Mouse (Mus musculus) spleen, postnatal 4 days (tissue): Measurements from ENCODE around the gene Abl1.
"Not testable (repeated sequence)": the region's sequence is repeated elsewhere in the genome, so short reads cannot be mapped to it uniquely, and the experiment has no call there.

Experiments used
- DNase-seq, 2 experiments: peaks; one replicate each; pipeline ENCODE4 v3.0.0; 2022; ENCODE audit warnings: low spot score in 2 of 2

The Abl1 gene

DNA sequence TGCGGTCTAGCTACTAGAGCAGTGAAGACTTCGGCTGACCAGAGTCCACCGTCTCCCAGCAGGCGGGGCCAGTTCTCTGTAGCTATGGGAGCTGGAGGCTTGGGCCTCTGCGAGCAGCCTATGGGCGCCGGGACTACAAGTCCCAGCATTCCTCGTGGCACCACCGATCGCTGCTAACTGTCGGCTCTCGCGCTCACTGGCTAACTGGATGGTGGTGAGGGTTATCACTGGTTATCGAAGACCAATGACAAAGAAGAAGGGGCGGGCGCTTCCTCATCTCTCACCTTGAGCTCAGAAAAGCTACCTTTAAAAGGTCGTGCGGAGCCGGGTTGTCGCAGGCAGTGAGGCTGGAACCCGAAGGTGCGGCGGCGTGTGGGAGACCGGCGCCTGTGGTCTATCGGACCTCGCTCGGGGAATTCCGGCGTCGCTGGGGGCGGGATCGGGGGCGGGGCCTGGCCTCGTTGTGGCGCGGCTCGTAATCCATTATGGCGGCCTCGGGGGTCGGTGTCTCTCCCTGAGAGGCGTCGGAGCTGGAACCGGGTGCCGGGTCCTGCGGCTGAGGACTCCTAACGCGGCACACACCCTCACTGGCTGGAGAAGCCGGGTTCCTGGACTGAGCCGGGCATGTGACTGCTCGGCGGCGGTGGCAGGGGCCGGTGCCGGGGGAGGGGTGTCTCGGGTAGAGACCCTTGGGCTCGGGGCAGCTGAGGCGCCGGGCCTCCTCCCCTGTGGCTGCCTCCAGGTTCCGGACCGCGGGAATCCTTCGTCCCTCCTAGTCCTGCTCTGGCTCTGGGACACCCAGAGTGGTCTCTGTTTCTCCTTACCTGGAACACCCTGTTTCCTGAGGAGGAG lies at the start of gene Abl1:
Gene Abl1 (plus strand): TSS at position 303 of the 852 bp plus-strand sequence.
- DNase-seq = peak; percentile 91 to 92

DNA sequence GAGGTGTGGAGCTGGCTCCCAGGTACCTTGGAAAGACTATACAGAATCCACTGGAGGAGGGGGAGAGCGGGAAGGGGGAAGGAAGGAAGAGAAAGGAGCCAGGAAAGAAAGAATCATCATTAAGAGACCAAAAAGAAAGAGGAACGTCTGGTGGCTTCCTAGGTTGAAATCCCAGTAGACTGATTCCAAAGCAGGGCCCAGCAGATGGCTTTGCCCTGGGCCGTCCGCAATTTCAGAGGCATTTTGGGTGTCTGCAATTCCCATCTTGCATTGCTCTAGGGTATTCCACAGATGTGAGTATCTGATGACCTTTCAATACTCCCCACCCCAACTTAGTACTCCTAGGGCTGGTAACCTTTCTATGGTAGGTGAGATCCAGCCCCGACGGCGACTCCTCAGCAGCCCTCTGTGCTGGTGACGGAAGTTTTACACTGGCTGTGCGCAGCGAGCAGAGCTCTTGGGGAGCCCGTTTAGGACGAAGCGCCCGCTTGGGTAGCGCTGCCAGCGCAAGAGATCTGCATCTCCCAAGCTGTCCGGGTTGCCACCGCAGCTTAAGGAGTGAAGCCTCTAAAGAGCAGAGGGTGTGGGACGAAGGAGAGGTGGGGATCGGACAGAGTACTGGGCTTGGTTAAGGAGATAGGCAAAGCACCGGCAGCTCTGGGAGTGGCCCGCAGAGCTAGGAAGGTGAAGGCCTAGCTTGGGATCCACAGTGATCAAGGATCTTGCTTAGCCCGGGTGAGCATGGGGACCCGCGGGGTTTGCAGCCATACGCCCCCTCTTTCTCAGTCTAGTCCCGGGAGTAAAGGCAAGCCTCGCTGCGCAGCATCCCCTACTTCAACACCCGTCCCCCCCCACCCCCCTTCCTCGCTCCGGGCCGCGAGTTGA lies 49.4 kb upstream of the Abl1 start:
- no peak for DNase-seq

GRCm38 (mm10) chr2:31639466-31639760 lies 48.8 kb upstream of the Abl1 start:
- DNase-seq = no peak

GRCm38 (mm10) chr2:31639901-31640608 lies 48.1 kb upstream of the Abl1 start, which contains the start of gene Prdm12:
TSS of gene Prdm12 (plus strand) at chr2:31640037.
- DNase-seq = no peak

DNA sequence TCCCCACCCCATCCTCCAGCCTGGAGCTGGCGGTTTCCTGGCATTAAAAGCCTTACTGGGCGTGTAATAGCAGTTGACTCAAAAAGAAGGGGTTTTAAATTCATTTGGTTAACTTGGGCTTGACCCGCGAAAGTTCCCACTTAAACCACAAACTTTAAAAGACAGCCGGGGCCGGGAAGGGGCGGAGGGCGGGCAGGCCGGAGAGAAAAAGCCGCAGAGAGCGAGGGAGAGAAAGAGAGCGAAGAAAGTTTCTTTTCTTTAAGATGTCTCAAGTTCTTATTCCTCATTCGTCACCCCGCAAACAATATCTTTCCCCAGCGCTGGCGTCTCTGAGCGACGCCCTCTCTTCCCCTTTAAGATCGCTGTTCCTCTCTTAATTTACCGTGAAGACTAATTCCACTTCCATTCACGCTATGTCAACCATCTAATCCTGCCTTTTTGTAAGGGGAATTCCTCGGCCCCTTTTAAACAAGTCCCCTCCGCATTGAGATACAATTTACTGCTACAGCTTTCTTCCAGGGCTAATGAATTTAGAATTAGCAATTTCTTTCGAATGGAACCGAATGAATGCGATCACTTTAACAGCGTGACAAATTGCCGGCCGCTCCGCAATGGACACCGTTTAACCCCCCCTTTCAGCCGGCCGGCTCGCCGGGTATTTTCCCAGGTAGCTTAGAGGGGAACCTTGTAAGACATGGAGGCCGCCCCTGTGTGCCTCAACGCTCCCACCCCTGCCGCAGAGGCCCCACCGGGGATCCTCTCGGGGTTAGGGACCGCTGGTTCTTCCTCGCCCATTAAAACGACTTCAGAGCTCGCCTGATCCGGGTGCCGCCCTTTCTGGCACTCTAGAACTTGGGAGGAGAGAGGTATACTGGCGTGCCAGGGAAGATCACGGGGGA lies 47.3 kb upstream of the Abl1 start:
- no peak for DNase-seq

- no peak for DNase-seq
These were observed 46.7 kb upstream of the Abl1 start for GRCm38 (mm10) chr2:31641508-31641830.

DNA sequence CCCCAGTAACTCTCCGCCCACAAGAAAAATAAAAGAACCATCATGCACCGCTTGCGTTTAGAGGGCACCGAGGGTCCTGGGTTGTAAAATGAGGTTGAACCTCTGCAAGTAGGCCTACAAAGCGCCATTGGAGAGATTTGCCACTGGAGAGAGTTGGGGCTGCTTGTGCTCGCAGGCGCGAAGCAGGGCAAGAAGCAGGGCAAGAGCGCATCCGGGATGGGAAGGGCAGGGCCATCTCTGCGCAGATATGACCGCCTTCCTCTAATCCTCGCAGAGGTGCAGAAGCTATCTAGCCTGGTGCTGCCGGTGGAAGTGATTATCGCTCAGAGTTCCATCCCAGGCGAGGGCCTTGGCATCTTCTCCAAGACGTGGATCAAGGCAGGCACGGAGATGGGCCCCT lies 46.2 kb upstream of the Abl1 start:
- DNase-seq = no peak

GRCm38 (mm10) chr2:31653971-31654853 lies 34.0 kb upstream of the Abl1 start:
- DNase-seq = no peak

- no peak for DNase-seq
These were observed 33.2 kb upstream of the Abl1 start for GRCm38 (mm10) chr2:31654854-31655559.

DNA sequence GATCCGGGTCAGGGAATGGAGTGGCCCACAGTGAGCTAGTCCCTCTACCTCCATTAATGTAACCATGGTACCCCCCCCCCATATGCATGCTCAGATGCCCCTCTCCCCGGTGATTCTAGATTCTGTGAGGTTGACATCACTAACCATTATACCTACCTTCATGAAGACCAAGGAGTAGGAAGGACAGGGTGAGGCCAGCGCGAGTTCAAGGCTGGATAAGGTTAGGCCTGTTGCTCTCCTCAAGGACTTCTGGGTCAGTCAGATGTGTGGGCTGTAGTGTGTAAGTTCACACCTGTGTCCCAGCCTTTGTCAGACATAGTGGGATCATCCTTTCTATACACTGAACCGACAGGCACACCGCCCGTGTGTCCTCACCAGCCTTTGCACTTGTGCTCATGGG lies 31.8 kb upstream of the Abl1 start:
- DNase-seq = no peak

DNA sequence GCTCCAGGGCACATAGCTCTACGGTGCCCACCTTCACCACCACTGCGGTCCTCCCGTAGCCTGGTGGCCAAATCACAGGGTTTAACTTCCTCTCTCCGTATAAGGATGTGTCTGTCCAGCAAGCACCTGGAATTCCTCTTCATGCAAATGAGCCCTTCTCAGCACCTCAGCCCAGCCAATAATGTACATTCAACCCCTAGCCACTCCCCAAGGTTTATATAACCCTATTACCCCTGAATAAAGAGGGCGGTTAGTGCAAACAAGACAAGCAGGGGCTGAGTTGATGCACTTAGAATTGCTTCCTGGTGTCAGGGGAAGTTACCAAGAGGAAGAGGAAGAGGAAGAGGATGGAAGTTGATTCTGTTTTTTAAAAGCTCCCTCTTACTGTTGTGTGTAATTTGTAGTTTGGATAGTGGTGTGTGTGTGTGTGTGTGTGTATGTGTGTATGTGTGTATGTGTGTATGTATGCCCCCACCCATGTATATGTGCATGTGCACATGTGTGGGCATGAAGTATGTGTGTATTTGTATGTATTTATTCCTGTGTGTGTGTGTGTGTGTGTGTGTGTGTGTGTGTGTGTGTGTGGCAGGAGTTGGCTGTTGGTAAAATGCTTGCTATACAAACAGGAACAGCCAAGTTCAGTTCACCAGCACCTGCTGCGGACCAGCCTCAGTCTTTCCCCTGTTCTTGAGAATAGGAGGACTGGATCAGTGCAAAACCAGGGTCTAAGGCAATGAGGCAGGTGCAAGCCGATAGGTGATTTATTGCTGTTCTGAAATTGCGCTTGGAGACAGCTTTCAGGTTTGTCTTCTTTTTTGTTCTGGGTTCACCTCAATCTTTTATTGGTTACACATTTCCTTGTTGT lies 25.0 kb upstream of the Abl1 start:
- no peak for DNase-seq

GRCm38 (mm10) chr2:31663804-31664180 lies 24.4 kb upstream of the Abl1 start:
- no peak for DNase-seq

DNA sequence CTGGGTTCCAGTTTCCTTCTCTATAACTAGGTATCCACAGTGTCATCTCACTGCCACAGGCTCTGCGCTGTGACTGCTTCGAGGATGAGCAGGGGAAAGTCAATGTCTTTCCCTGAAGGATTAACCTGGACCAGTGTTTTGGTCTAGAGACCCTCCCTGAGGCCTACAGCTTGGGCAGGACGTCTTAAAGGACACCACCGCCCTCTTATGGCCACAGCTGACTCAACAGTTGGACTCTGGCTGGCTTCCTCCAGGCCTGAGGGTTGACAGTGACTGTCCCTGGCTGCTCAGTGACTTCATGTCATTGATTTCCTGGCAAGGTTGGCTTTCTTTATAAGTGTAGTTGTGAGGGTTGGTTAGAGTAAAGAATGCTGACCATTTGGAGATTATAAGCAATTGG lies 20.8 kb upstream of the Abl1 start:
- no peak for DNase-seq

GRCm38 (mm10) chr2:31670551-31671035 lies 17.6 kb upstream of the Abl1 start, which contains the start of gene Exosc2:
TSS of gene Exosc2 (plus strand) at chr2:31670715.
- DNase-seq = peak; percentile 90 to 92

- DNase-seq = no peak
These were observed 9.5 kb upstream of the Abl1 start for GRCm38 (mm10) chr2:31678641-31679040.

DNA sequence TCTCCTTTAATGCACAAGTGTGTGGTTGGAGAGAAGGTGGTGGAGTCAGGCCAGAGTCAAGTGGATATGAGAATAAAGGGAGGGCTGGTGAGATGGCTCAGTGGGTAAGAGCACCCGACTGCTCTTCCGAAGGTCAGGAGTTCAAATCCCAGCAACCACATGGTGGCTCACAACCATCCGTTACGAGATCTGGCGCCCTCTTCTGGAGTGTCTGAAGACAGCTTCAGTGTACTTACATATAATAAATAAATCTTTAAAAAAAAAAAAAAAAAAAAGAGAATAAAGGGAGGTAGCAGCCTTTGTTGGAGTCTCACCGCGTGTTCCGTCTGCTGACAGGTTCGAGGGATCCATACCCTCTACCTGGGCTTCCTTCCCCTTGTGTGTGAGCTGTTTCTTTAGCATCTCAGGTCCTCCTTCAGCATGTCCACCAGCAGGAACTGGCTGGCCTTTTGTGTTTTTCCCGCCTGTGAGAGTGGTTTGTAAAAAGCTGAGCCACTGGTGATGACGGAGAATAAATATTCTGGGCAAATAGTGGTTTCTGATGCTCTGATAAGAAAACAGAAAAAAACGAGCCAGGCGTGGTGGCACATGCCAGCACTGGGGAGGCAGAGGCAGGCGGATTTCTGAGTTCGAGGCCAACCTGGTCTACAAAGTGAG lies 7.0 kb upstream of the Abl1 start:
- not testable (repeated sequence) for DNase-seq

DNA sequence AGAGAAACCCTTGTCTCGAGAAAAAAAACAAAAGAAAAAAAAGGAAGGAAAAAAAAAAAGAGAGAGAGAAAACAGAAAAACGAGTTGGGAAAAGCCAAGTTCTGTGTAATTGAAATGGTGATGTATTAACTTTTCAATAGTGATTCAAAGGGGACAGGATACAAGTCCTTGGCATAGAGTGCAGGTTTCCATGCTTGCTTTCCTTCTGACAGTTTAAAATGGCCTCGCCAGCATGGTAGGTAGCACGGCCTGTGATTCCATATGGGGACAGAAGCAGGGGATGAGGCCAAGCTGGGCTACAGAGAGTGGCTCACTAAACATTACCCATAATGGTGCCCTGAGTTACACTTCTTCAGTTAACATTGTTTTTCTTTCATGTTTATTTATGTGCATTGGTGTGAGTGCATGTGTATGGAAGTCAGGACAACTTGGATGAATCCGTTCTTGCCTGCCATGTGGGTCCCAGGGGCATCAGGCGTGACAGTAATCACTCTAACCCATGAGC lies 6.4 kb upstream of the Abl1 start:
- DNase-seq = no peak

- peak in 1 of 2 experiments; percentile 35 for DNase-seq
These were observed 4.5 kb upstream of the Abl1 start for GRCm38 (mm10) chr2:31683666-31684065.
